Mouse (Mus musculus): ENCODE measurements around the gene Mon2.

- no peak for TF ChIP-seq HCFC1 (IDR thresholded peaks at IDR 0.05; ENCODE audit: borderline replicate concordance, insufficient read depth, low read length)
- TF ChIP-seq ZNF384 (IDR thresholded peaks at IDR 0.05; ENCODE audit: low read depth, low read length) = no peak
These were observed 40.6 kb upstream of the Mon2 start for GRCm38 (mm10) chr10:123116861-123117260.

Measured in ES-E14 (cell line).